Mouse (Mus musculus) naive thymus-derived CD4-positive, alpha-beta T cell, adult 5 months (primary cell): ENCODE data around the gene Mettl14. TPM values are rescaled to one million over a fixed set of nuclear protein-coding genes. Genes with fewer than 3 reads are reported as not detected.

ENCODE experiments used
- polyA plus RNA-seq: library from polyadenylated mRNA; unstranded; fragments of 100-300 nt; shearing (Covaris generic); gene quantifications from one replicate; pipeline ENCODE4 v1.2.1, GENCODE M21; 2017

The Mettl14 gene
- 23.1 TPM for polyA plus RNA-seq

DNA sequence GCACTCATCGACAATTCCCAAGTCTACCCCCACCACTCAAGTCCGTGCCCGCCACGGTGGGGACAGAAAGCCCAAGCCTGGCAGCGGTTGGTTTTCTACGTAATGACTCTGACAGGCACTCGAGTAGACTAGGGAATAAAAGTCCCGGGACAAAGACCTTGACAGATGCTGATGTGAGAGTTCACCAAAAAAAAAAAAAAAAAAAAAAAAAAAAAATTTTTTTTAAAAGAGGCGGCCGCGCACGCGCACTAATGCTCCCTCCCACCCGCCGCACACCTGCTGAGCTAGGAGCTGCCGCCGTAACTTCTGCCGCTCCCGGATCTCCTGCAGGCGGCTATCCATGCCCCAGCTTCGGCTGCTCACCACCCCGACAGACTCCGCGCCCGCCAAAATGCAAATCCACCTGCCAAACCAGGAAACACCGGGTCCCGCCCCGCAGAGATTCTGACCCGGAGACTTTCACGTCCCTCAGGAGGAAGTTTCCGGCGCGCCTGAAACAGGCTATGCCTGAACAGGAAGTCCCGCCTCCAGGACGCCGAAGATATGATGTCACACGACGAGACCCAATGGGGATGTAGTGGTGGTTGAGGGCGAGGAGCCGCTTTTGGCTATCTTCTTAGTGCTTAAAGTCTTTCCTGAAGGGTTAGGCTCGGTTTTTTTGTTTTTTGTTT is at the start of gene Mettl14:
Gene Mettl14 (minus strand): TSS at position 623 of the 671 bp plus-strand sequence.

Other genes with a start within 250 kb of the Mettl14 start
- gene Synpo2, start 150.0 kb downstream of the Mettl14 start, polyA plus RNA-seq, result not detected
- gene Sec24d, start 118.7 kb downstream of the Mettl14 start, polyA plus RNA-seq, result 20.0 TPM
- 8.9 TPM for gene Prss12, start 60.8 kb upstream of the Mettl14 start, polyA plus RNA-seq